Mouse (Mus musculus) liver, embryonic 16.5 days (tissue): ENCODE data around the gene Pcca. TPM values are rescaled to one million over a fixed set of nuclear protein-coding genes. Genes with fewer than 3 reads are reported as not detected.

Source experiments
- ATAC-seq: fragments of 200-750 bp; cut with Nextera tagmentation; 2 replicates; pipeline ENCODE4 v1.8.0; 2017; ENCODE audit warnings: low read depth, mild to moderate bottlenecking, moderate number of reproducible peaks, moderate library complexity
- H3K27ac ChIP-seq: fragments of 300-500 bp; sonication (generic); 2 replicates; pipeline ENCODE4 v1.5.1; 2014; ENCODE audit warnings: mild to moderate bottlenecking, low read length
- H3K27me3 ChIP-seq: fragments of 300-500 bp; sonication (generic); 2 replicates; pipeline ENCODE4 v1.6.1; 2014; ENCODE audit warnings: low read depth, low read length, mixed read lengths; ENCODE audit not compliant: control insufficient read depth, insufficient read depth
- H3K36me3 ChIP-seq: fragments of 300-500 bp; sonication (generic); 2 replicates; pipeline ENCODE4 v1.6.1; 2014; ENCODE audit warnings: mild to moderate bottlenecking; ENCODE audit not compliant: control insufficient read depth, insufficient read depth
- H3K4me1 ChIP-seq: fragments of 300-500 bp; sonication (generic); 2 replicates; pipeline ENCODE4 v1.6.1; 2014; ENCODE audit warnings: low read depth, low read length, mixed read lengths; ENCODE audit not compliant: control insufficient read depth
- H3K4me2 ChIP-seq: fragments of 300-500 bp; sonication (generic); 2 replicates; pipeline ENCODE4 v1.6.1; 2014; ENCODE audit warnings: low read depth, low read length, mixed read lengths
- H3K4me3 ChIP-seq: fragments of 300-500 bp; sonication (generic); 2 replicates; pipeline ENCODE4 v1.5.1; 2014; ENCODE audit warnings: low read depth, mild to moderate bottlenecking, low read length
- H3K9ac ChIP-seq: fragments of 300-500 bp; sonication (generic); 2 replicates; pipeline ENCODE4 v1.6.1; 2014; ENCODE audit warnings: low read depth, low read length
- H3K9me3 ChIP-seq: fragments of 300-500 bp; sonication (generic); replicated peaks from 2 replicates; pipeline ENCODE4 v1.6.1; 2016; ENCODE audit warnings: low read length; ENCODE audit not compliant: control insufficient read depth
- WGBS: fragments of 180-500 bp; shearing (Covaris S2); extraction: QIAGEN DNeasy Blood & Tissue Kit; methylation state at CpG from one replicate; pipeline ENCODE4 v1.1.7; 2014; ENCODE audit not compliant: insufficient replicate concordance; 5-methylcytosine and 5-hydroxymethylcytosine counted together
- polyA plus RNA-seq: library from polyadenylated mRNA; unstranded; fragments of >200 nt; fragmentation: Nextera tagmentation; extraction: Ambion mirVana; gene quantifications from 2 replicates; pipeline ENCODE4 v1.2.1, GENCODE M21; 2015

Gene Pcca
- polyA plus RNA-seq, 1 experiment from 2014 or later: 17.7 TPM

DNA sequence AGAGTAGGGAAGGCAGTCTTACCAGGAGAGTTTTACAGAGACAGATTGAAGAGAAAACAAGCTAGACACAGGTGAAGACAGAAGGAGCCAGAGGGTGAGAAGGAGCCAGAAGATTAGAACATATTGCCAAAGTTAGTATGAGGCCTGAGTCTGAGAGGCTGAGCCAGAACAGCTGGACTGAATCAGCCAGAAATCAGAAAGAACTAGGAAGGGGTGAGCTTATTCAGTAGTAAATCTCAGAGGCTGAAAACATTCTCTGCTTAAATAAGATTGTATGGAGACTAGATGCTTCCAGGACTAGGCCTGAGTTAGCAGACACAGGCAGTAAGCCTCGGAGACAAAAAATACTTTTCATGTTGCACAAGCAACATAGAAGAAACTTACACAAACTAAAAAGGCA is 325.7 kb downstream of the Pcca start:
- no peak for ATAC-seq
- no peak overlapping the region for H3K4me3 ChIP-seq
- H3K9me3 ChIP-seq: no peaks in the 10 kb centered on the region
- no peak overlapping the region for H3K4me2 ChIP-seq
- H3K36me3 ChIP-seq: no peaks in the 10 kb centered on the region
- H3K27me3 ChIP-seq: no peaks in the 10 kb centered on the region
- H3K4me1 ChIP-seq: no peaks in the 10 kb centered on the region
- H3K9ac ChIP-seq: no peak overlapping the region
- H3K27ac ChIP-seq: no peak overlapping the region
- WGBS: 63% methylated on average over 1 of the region's 1 CpGs

DNA sequence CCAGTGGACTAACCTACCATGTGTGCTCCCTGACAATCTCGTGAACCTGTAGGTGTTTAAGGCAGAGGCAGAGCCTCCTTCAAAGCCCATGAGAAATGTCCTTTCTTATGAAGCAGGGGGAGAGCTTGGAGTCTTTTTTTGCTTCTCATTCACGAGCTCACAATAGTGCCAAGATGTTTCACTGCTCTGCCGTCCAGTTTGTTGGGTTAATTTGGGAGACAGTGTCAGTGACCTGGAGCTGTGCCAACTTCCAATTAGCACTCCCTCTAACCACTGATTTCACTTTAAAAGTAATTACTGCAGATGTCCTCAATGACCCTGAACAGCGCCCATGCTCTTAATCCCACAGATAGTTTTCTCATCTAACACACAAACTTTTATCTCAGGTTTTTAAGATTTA is 328.5 kb downstream of the Pcca start:
- no peak overlapping the region for H3K27ac ChIP-seq
- no peak for ATAC-seq
- no peaks in the 10 kb centered on the region for H3K27me3 ChIP-seq
- no peaks in the 10 kb centered on the region for H3K4me1 ChIP-seq
- WGBS: 59% methylated on average over 4 of the region's 4 CpGs
- H3K4me2 ChIP-seq: no peak overlapping the region
- no peak overlapping the region for H3K9ac ChIP-seq
- H3K36me3 ChIP-seq: no peaks in the 10 kb centered on the region
- no peak overlapping the region for H3K4me3 ChIP-seq
- H3K9me3 ChIP-seq: no peaks in the 10 kb centered on the region

GRCm38 (mm10) chr14:122865462-122866129 is 331.5 kb downstream of the Pcca start:
- H3K4me2 ChIP-seq: no peak overlapping the region
- H3K4me1 ChIP-seq: no peaks in the 10 kb centered on the region
- WGBS: 23% methylated on average over 4 of the region's 4 CpGs
- H3K27me3 ChIP-seq: no peaks in the 10 kb centered on the region
- H3K36me3 ChIP-seq: no peaks in the 10 kb centered on the region
- H3K27ac ChIP-seq: no peak overlapping the region
- no peak for ATAC-seq
- H3K9ac ChIP-seq: no peak overlapping the region
- no peaks in the 10 kb centered on the region for H3K9me3 ChIP-seq
- H3K4me3 ChIP-seq: no peak overlapping the region

DNA sequence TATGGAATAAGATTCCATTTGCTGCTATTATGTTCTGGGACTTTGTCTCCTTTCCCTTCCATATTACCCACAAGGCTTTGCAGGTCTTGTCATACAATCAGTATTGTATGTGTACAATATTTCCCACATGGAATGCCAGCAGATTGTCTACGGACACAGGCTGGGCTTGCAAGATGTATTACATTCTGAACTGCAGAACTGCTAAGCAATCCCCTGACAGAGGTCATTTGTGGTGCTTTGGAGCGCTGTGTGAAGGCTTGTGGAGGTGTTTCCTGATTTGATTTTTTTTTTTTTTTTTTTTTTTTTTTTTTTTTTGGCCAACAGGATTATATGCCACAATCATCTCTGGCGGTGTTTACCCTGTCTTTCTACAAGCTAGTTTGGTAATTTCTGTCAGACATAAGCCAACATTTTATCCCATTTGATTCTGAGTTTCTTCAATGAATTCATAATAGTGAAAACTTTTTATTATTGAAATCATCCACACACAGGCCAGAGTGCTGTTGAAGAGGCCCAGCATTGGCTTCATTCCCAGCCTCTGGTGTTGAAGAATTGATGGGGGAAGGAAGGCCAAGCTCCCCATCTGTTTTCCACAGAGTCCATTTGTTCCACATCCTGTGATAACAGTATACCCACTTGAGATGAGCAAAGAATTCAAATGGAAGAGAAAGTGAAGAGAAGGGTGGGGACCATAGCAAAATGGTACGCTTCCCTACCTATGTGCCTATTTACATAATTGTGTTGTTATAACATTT is 333.6 kb downstream of the Pcca start:
- Histone ChIP-seq H3K36me3 (no peaks in the 10 kb centered on the region), H3K9ac (no peak overlapping the region), H3K9me3 (no peaks in the 10 kb centered on the region), H3K4me2 (no peak overlapping the region), H3K4me3 (no peak overlapping the region), H3K4me1 (no peaks in the 10 kb centered on the region), H3K27me3 (no peaks in the 10 kb centered on the region), H3K27ac (no peak overlapping the region)
- WGBS: 63% methylated on average over 4 of the region's 4 CpGs
- no peak for ATAC-seq

GRCm38 (mm10) chr14:122869831-122870230 is 335.7 kb downstream of the Pcca start:
- H3K4me1 ChIP-seq: no peaks in the 10 kb centered on the region
- H3K4me2 ChIP-seq: no peak overlapping the region

GRCm38 (mm10) chr14:122871841-122872580 is 337.9 kb downstream of the Pcca start:
- Histone ChIP-seq H3K4me3 (no peak overlapping the region), H3K4me1 (no peaks in the 10 kb centered on the region), H3K27me3 (no peaks in the 10 kb centered on the region), H3K27ac (no peak overlapping the region), H3K36me3 (no peaks in the 10 kb centered on the region), H3K4me2 (no peak overlapping the region), H3K9me3 (no peaks in the 10 kb centered on the region), H3K9ac (no peak overlapping the region)
- ATAC-seq: no peak
- WGBS: 54% methylated on average over 4 of the region's 4 CpGs

More at GRCm38 (mm10) chr14:122869831-122870230, 335.7 kb downstream of the Pcca start:
- WGBS: 50% methylated on average over 6 of the region's 6 CpGs
- H3K27me3 ChIP-seq: no peaks in the 10 kb centered on the region
- H3K9me3 ChIP-seq: no peaks in the 10 kb centered on the region
- H3K4me3 ChIP-seq: no peak overlapping the region
- no peak overlapping the region for H3K27ac ChIP-seq
- no peak for ATAC-seq
- H3K36me3 ChIP-seq: no peaks in the 10 kb centered on the region
- no peak overlapping the region for H3K9ac ChIP-seq

- ATAC-seq: no peak
- Histone ChIP-seq H3K9me3 (no peaks in the 10 kb centered on the region), H3K4me3 (no peak overlapping the region), H3K4me2 (no peak overlapping the region), H3K9ac (no peak overlapping the region), H3K4me1 (no peaks in the 10 kb centered on the region), H3K36me3 (no peaks in the 10 kb centered on the region), H3K27me3 (no peaks in the 10 kb centered on the region), H3K27ac (no peak overlapping the region)
- WGBS: 53% methylated on average over 6 of the region's 6 CpGs
Measured at GRCm38 (mm10) chr14:122872612-122873011, 338.5 kb downstream of the Pcca start.

DNA sequence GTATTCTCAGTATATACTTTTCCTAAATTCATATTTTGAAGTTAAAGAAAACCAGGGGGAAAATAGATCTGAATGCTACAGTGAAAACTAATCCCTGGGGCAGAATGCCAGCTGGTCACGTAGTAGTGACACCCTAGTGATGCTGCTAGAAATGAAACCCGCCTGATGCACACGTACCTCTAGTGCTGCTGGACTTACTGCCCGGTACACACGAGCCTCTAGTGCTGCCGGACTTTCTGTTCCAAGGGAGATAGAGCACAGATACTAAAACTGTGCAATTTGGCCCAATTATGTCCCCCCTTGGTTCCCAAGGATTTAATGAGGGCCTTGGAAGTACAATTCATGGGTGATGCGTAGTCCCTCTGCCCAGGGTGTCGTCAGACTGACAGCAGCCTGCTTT is 340.9 kb downstream of the Pcca start:
- ATAC-seq: no peak
- 69% methylated on average over 8 of the region's 8 CpGs for WGBS
- no peak overlapping the region for H3K4me2 ChIP-seq

DNA sequence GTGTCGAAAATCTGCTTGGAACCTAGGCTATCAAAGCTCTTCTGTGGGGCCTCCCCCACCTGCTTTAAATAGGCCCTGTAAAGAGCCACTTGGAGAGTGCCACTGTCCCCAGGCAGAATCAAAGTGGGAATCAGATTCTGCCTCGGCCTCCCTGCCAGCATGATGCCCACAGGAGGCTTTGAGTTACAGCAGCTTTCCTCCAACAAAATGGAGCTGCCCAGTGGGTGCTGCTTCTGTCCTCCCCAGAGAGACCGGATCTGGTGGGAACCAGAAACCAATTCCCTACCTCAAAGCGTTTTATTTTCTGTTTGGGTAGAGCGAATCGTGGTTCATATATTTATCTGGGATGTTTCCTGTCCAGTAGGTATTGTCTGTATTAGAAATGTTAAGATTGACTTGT is 341.5 kb downstream of the Pcca start:
- no peaks in the 10 kb centered on the region for H3K4me1 ChIP-seq
- no peak overlapping the region for H3K27ac ChIP-seq
- ATAC-seq: no peak
- no peaks in the 10 kb centered on the region for H3K27me3 ChIP-seq
- 65% methylated on average over 6 of the region's 6 CpGs for WGBS
- H3K4me3 ChIP-seq: no peak overlapping the region
- H3K9me3 ChIP-seq: no peaks in the 10 kb centered on the region
- H3K9ac ChIP-seq: no peak overlapping the region
- H3K4me2 ChIP-seq: no peak overlapping the region
- no peaks in the 10 kb centered on the region for H3K36me3 ChIP-seq

More for the DNA sequence above, 340.9 kb downstream of the Pcca start:
- H3K4me1 ChIP-seq: no peaks in the 10 kb centered on the region
- no peak overlapping the region for H3K27ac ChIP-seq
- H3K36me3 ChIP-seq: no peaks in the 10 kb centered on the region
- H3K27me3 ChIP-seq: no peaks in the 10 kb centered on the region
- no peak overlapping the region for H3K9ac ChIP-seq
- H3K9me3 ChIP-seq: no peaks in the 10 kb centered on the region
- H3K4me3 ChIP-seq: no peak overlapping the region
